Comparison of ENCODE assay signal across 9 mouse cellular contexts in the genomic region with DNA sequence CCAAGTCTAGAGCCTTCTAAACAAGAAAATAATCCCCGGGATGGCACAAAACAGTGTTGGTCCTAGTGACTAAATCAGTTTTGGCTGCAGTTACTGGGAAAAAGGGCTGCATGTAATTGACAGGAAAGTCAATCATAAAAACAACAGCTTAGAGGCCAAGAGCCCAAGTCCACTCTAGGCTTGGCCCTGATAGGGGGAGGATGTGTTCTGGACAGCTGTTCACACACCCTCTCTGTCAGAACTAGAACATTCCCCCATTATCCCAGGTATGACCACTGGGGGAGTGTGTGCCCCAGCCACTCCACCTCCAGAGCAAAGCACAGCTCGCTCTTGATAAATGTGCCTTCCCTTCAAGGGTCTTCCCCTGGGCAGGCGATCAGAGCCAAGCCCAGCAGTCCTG. TPM values are rescaled to one million over a fixed set of nuclear protein-coding genes. Genes with fewer than 3 reads are reported as not detected.
DNase-seq lines count a peak whose midpoint lies in the region; ATAC-seq and TF ChIP-seq lines count a peak whose summit lies in the region.
"Had no signal": no experiment of that assay in that cellular context is flagged by ENCODE, and none has a peak within 500 bp of the region (broad histone marks: within the 10 kb centered on the region; RNA-seq: fewer than 3 reads in every experiment).

No protein-coding gene starts in this region.

- no peak overlapping the region for H3K4me2 ChIP-seq in stomach, postnatal 0 days (replicated peaks; ENCODE audit: low read depth)

- no peak overlapping the region for H3K4me3 ChIP-seq in stomach, postnatal 0 days (ENCODE audit: low read depth, low read length)

- TF ChIP-seq EP300 in stomach, postnatal 0 days (optimal IDR thresholded peaks at IDR 0.05): no peak

- WGBS in stomach, postnatal 0 days: 50% methylated on average over 3 of the region's 3 CpGs

- DNase-seq in gastrocnemius, postnatal 10 days: peak; percentile 14
- DNase-seq in gastrocnemius, postnatal 25 days: no peak
- peak; percentile 43 for DNase-seq in retina, postnatal 1 day
- no peak for DNase-seq in retina, embryonic 14.5 days (ENCODE audit: low spot score)
- DNase-seq in kidney, adult 8-10 months: peak; percentile 39
- no peak for DNase-seq in stomach, postnatal 0 days (ENCODE audit: low spot score)
- no peak for DNase-seq in layer of hippocampus, adult 9-11 months
- no peak for DNase-seq in cerebellum, adult 9-11 months

- peak; percentile 54 for ATAC-seq in stomach, postnatal 0 days (ENCODE audit: low FRiP score, low TSS enrichment)

- H3K9ac ChIP-seq in stomach, postnatal 0 days (ENCODE audit: low read length): no peak overlapping the region

- no peaks in the 10 kb centered on the region; the same call in 1 of the 2 replicates for H3K4me1 ChIP-seq in stomach, postnatal 0 days (replicated peaks; ENCODE audit: control insufficient read depth, insufficient read depth)

- TF ChIP-seq CTCF in stomach, postnatal 0 days (IDR thresholded peaks at IDR 0.05; ENCODE audit: low read depth): peak; percentile 64

- H3K27ac ChIP-seq in stomach, postnatal 0 days (replicated peaks): peak overlapping the region; percentile 0
- H3K27ac ChIP-seq: macrophage had no signal

- H3K27me3 ChIP-seq in stomach, postnatal 0 days (ENCODE audit: control insufficient read depth, insufficient read depth, low read length): no peaks in the 10 kb centered on the region

- H3K9me3 ChIP-seq in stomach, postnatal 0 days (ENCODE audit: control insufficient read depth, low read length): no peaks in the 10 kb centered on the region

- H3K36me3 ChIP-seq in stomach, postnatal 0 days (ENCODE audit: control insufficient read depth, insufficient read depth, low read length): peaks cover 4% of the 10 kb centered on the region

RNA-seq across cellular contexts. Expression of a gene that starts 14.7 kb away (rescaled TPM):
- total RNA-seq in gastrocnemius, postnatal 10 days (2021): 10 to 100 TPM; 66.9 to 77.5 TPM
- total RNA-seq in gastrocnemius, postnatal 25 days (2021): 10 to 100 TPM; 65.8 to 77.9 TPM
- polyA plus RNA-seq in stomach, postnatal 0 days (2015; fragmentation: Nextera tagmentation; extraction: Ambion mirVana): 14.4 and 16.6 TPM in 2 replicates

Comparison
In these comparisons a context has a peak if more than half of its experiments do, and no peak if none do; other contexts are left out.
1. DNase-seq: peak in gastrocnemius, postnatal 10 days (single experiment), retina, postnatal 1 day (single experiment) and kidney, adult 8-10 months (2 of 2); none in gastrocnemius, postnatal 25 days (single experiment), retina, embryonic 14.5 days (single experiment), stomach, postnatal 0 days (single experiment), layer of hippocampus, adult 9-11 months (single experiment) and cerebellum, adult 9-11 months (single experiment).